Mouse (Mus musculus): ENCODE data around the gene Fmr1nb.
"Not testable (repeated sequence)": the region's sequence is repeated elsewhere in the genome, so short reads cannot be mapped to it uniquely, and the experiment has no call there.

Fmr1nb gene

DNA sequence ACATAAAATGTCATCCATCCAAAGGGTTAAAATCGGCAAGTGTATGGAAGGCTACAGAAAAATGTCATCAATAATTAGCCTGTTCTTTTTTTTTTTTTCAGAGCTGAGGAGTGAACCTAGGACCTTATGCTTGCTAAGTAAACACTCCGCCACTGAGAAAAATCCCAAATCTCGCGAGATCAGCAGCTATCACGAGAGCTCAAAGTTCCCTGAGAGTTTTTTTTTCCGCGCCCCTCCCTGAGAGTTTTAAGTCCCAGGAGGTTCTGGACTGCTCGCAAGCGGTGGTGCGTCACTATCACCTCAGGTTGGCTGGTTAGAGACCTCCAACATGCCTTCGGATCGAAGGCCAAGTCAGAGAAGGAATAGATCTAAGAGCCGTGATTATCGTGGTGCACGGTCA, at the start of gene Fmr1nb:
Gene Fmr1nb, plus strand, starts transcription at position 234 of the 400 bp plus-strand sequence.
- DNase-seq (ENCODE audit: low read depth) = no peak

DNA sequence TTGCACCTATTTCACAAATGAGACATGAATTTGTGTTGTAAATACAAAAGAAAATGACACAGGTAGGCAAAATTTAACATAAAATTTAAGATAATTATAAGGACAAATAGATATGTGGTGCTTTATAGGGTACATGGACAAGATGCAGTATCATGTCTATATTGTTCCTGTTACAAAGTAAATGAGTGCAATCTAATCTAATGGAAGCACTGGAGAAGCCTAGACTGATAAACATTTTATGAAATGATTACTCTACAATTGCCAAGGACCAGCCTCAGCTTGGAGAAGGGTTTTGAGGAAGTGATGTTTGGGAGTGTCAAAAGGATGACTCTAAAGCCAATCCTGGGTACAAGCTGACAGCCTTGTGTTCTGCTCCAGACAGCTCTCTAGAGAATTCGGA, 24.7 kb upstream of the Fmr1nb start:
- DNase-seq (ENCODE audit: low read depth) = no peak

DNA sequence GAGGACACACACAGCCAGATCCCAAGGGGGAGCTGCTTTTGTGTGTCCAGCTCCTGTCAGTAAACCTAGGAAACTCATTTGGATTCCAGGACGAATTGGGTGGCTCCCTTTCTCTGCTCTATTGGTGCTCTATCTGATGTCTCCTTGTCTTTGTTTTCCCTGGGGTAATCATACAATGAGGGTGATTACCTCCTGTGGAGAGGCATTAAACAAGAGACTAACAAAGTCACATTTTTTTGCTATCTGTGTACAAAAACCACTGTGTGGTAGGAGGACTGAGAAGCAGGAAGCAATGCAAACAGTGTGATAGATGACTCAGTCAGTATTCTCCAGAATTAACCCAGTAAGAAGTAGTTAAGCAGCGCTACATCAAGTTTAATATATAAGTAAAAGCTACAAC, 21.6 kb upstream of the Fmr1nb start:
- no peak for DNase-seq (ENCODE audit: low read depth)

DNA sequence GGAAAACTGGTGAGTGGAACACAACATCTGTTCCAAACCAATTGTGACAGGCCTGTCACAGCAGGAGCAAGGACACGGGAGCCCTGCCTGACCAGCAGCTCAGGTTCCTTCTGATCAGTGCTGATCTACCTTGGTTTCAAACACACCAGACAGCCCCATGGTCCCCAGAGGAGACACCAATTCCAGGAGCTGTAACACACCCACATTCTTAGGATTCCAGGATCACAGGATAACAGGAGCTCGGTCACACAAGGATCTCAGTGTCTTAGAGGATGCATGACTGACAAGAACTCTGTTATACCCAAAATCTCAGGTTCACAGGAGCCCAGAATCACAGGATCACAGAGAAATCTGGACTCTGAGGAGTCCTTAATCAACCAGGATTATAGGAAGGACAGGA, 58.8 kb downstream of the Fmr1nb start:
- not testable (repeated sequence) for DNase-seq (ENCODE audit: low read depth)

DNA sequence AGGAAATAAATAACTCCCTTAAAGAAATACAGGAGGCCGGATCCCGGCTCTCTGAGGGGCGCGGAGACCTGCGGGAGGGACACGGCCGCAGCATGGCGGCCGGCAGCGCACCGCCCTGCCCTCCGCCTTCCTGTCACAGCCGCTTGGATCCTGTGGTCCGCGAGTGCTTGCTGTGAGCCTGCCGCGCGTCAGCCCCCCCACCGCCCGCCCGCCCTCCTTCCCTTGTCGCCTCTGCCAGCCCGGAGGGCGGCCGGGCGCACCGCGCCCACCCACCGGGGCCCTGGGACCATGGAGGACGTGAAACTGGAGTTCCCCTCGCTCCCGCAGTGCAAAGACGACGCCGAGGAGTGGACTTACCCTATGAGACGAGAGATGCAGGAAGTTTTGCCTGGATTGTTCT, 59.4 kb downstream of the Fmr1nb start, which contains the start of gene Gm14698:
Gene Gm14698, plus strand, starts transcription at position 35 of the 400 bp plus-strand sequence.
- DNase-seq (ENCODE audit: low read depth) = not testable (repeated sequence)

DNA sequence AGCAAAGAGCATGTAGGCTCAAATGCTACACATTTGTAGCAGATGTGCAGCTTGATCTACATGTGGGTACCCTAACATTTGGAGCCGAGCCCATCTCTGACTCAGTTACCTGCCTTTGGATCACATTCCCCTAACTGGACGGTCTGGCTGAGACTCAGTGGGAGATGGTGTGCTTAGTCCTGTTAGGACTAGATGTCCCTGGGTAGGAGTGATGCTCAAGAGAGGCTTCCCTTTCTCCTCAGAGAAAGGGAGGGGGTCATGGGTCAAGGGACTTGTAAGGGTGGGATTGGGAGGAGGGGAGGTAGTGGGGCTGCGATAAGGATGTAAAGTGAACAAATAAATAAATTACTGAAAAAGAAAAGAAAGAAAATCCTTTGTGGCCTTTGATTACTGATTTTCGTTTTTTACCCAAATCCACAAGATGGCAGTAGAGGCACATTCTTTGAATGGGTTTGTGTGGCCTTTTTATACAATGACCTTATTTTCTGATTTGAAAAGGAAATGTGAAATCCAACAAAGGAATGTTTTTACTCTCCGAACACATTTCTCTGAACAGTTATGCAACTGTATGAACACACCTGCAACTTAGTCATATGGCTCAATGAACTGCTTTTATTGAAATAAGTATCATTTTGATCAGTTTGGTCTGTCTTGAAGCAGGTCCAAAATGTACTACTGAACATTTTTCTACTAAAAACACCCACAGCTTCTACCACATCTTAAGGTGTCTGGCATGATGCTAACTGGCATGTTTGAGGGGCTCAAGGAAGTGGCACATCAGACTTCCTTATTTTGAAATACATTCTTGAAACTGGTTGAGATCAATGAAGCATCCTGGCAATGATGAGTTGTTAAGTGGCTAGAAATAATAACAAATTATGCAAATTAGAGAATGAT, 78.2 kb downstream of the Fmr1nb start:
- DNase-seq (ENCODE audit: low read depth) = peak; percentile 24

Data from fibroblast of lung, adult 2 months (primary cell).